Mouse (Mus musculus) embryonic fibroblast, embryonic 13.5 days (primary cell): ENCODE measurements around the gene Myo1c.

ENCODE experiments used
- CTCF ChIP-seq: IDR thresholded peaks from 2 replicates; pipeline ENCODE4 v1.5.1; 2011; ENCODE audit warnings: mild to moderate bottlenecking, control low read depth, low read length, moderate library complexity, borderline replicate concordance; ENCODE audit not compliant: insufficient read depth
- POLR2A ChIP-seq: IDR thresholded peaks from 2 replicates; pipeline ENCODE4 v1.6.1; 2011; ENCODE audit warnings: low read depth, mild to moderate bottlenecking, control low read depth, low read length, moderate library complexity

- TF ChIP-seq POLR2A, result no peak
- TF ChIP-seq CTCF, result no peak
Measured at GRCm38 (mm10) chr11:75635315-75635714, 15.0 kb upstream of the Myo1c start.
